Mouse (Mus musculus) urinary bladder, postnatal 25 days (tissue): Measurements from ENCODE around the gene Vps13c.
A peak's percentile ranks its signal among the peaks of the same experiment; 100 is the strongest.

Source experiments
- DNase-seq: peaks from one replicate; pipeline ENCODE4 v3.0.0; 2022; ENCODE audit warnings: low spot score

The Vps13c gene

GRCm38 (mm10) chr9:67831359-67832045 is 8.7 kb upstream of the Vps13c start:
- no peak for DNase-seq

DNA sequence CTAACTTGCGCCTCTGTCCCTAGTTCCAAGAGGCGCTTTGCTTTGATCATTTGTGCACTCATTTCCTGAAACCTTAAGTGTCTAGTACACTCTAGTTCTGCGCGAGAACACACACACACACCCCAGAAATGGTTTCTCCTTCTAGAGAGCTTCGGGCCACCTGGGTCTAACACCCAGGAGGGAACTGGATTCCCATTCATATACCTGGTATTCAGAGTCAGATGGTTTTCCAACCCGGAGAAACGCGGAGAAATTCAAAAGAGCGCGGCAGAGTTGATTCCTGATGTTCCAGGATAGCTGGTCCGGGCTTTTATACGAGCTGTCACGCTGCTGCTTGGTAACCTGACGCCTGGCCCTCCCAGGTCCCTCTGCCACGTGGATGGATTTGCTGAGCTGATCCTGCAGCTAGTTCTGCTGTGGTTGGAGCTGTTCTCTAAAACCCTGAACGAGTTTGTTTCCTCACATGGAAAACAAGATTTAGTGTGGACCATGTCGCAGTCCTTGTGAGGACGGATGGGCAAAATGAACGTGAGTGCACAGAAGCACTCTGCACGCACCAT is 8.1 kb upstream of the Vps13c start, which contains the start of gene C2cd4a:
TSS of gene C2cd4a (minus strand) at position 285 of the 560 bp plus-strand sequence.
- no peak for DNase-seq

GRCm38 (mm10) chr9:67834535-67834934 is 5.7 kb upstream of the Vps13c start:
- DNase-seq = no peak

DNA sequence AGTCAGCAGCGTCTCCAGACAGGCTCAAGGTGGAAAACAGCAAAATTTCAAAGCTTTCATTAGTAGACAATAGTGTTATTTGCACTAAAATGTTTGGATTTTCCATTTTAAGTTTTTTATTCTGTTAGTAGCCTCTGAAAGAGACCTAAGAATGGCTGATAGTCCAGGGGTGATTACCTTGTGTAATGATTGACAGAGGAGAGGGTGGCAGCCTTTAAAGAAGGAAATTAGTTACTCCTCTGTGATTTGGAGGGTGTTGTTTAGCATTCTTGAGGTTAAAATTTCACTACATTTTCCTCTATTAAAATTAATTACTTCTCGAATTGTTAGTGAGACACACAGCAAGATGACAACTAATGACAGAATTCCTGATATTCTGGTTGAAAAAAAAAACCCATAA is 2.9 kb upstream of the Vps13c start:
- no peak for DNase-seq

- no peak for DNase-seq
These were observed 2.6 kb downstream of the Vps13c start for GRCm38 (mm10) chr9:67842797-67843196.

DNA sequence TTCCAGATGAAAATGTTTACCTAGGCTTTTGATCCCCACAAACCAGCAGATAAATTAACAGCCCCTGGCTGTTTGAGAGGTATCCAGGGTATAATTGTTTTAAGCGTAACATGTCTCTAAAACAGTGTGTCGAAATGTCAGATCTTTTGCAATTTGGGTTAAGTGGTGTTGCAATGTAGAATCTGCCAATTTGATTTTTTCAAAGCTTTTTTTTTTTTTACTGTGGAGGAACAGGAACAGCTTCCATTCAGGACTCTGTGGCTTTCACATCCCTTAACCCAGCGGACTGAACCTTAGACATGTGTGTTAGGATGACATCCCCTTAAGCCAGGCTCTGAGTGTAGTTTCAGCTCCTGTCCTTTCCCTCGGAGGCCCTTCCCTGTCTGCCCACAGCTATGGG is 4.8 kb downstream of the Vps13c start:
- no peak for DNase-seq

GRCm38 (mm10) chr9:67845648-67846047 is 5.5 kb downstream of the Vps13c start:
- DNase-seq = no peak

GRCm38 (mm10) chr9:67846089-67846488 is 5.9 kb downstream of the Vps13c start:
- no peak for DNase-seq

DNA sequence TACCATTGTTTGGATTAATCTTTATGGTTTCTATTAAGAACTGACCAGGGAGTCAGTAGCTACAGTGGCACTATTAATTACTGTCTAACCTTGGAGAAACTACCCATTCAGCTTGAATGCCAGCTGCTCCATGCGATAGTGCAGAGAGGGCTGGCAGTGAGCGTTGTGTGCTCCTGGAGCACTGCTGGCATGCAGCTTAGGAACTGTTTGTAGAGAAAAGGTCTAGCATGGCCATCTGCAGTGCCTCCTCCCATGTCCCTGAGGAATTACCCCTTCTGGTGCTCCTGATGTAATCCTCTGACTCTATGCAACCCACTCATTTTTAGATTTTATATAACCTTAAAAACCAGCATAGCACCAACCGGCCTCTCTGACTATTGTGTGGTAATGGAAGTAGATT is 7.4 kb downstream of the Vps13c start:
- DNase-seq = no peak

DNA sequence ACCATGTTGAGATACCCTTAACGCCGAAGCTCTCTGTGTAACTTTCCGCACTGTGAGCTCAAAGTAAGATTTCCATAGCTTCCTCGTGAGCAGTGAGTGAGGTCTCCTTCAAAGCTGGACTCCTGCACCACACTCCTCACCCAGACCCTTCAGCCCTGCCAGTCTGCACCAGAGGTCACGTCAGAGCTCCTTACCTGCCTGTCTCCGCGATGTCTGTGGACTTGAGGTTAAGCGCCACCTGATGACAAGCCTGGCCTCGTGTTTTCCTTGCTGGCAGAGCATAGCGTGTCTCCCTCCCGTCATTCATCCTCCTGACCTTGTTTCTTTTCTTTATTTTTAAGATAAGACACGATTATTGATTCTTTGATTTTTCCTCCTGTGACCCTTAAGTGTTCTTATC is 9.2 kb downstream of the Vps13c start:
- no peak for DNase-seq

DNA sequence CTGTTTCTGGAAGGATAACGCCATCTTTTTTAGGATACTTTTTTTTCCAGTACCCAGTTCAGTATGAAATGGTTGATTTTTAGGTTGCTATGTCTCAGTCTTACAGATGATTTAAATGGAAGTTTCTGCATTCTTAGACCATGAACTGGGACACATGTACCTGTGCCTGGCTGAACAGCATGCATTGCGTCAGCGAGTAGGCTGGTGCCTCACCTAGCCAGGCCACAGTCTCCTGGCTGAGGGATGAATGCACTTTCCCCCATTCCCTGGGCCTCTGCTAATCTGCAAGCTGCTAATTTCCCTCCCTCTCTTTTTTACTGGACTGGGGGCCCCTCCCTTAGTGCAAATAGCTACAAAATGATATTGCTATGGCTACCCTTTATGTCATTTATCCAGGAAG is 9.7 kb downstream of the Vps13c start:
- no peak for DNase-seq

GRCm38 (mm10) chr9:67851150-67851549 is 11.0 kb downstream of the Vps13c start:
- no peak for DNase-seq

DNA sequence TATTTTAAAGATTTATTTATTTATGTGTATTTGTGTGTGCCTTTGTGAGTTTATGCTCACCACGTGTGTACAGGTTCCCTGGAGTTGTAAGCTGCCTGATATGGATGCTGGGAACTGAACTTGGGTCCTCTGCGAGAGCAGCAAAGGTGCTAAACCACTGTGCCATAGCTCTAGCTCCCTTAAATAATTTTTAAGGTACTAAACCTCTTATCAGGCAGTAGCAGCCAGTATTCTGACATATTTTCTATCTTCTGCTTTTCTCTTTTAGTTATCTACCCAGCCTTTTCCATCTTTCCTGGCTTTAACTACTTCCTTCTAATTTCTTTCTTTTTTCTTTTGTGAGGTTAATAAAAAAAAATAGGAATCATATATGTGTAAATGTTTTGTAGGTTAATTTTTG is 20.1 kb downstream of the Vps13c start:
- no peak for DNase-seq

GRCm38 (mm10) chr9:67863332-67863731 is 23.1 kb downstream of the Vps13c start:
- no peak for DNase-seq

GRCm38 (mm10) chr9:67864011-67864410 is 23.8 kb downstream of the Vps13c start:
- DNase-seq = no peak

DNA sequence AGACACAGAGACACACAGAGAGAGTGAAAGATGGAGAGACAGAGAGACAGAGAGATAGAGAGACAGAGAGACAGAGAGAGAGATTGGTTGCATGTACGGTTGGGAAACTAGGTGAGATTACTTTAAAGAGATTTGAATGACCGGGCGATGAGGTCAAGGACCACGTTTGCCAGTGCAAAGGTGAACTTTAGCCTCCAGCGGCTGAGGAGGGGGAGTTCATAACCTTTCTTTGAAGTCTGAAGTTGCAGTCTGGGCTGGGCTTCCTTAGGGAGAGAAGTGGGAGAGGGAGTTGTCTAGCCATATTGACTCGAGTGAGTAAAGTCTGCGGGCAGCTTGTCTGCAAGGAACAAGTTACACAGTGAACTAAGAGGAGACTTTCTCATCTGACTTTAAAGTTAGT is 25.2 kb downstream of the Vps13c start:
- DNase-seq = no peak

- no peak for DNase-seq
These were observed 27.2 kb downstream of the Vps13c start for GRCm38 (mm10) chr9:67867411-67867810.

DNA sequence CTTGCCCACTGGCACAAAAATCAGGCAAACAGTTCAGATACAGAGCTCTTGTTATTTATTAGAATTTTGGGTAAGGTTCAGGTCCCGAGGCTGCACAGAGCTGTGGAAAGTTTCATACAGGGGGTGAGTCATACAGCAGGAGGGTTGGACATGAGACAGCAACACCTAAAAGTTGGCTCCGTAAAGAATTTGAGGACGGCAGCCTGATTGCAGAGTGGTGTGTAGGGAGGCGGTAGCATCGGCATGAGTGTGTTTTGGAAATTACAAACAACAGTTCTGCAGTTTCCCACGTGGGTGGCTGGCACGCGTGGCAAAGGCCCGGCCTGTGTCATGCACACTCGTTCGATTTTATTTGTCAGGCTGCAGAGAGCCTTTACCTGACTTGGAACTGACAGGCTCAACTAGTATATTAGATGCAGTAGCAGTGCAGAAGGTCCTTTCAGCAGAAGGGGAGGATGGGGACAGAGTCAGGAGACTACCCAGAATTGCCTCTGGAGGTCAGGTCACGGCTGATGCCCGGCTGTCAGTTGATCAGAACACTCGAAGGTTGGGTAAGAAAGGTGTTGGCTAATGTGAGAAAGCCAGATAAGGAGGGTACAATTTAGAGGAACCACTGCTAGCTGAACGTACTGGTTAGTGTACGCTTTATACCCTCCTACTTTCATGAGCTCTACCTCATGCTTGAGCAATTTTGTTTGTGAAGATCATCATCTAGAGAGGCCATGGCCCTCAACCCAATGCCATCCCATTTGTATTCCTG is 29.7 kb downstream of the Vps13c start:
- no peak for DNase-seq

DNA sequence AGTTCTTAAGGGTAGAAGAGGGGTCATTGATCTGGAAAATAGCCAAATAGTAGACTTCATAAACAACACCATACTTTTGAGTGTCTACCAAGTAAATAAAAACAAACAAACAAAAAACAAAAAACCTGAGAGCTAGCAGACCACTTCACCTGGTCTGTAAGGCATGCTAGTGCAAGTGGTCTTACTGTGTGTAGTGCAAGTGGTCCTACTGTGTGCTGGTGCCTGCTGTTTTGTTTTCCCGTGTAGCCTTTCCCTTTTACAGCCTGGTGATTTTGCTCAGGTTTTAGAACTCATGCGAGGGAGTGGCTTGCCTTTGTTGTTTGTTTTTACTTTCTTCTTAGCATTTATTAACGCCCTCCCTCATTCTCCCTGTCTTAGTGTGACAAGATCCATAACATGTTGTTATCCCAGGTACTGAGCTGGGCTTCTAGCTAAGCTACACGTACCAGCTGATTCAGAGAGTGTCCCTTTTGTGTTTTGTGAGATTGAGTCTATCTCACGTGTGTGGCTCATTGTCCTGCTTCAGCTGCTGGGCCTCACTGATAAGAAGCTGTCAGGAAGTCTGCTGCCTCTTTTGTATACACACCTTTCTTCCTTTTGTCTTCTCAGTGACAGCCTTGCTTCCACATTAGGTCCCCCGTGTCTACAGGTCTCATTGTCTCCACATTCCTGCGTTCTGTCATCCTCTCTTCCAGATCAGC is 34.5 kb downstream of the Vps13c start:
- DNase-seq = no peak

GRCm38 (mm10) chr9:67875337-67875736 is 35.1 kb downstream of the Vps13c start:
- no peak for DNase-seq

DNA sequence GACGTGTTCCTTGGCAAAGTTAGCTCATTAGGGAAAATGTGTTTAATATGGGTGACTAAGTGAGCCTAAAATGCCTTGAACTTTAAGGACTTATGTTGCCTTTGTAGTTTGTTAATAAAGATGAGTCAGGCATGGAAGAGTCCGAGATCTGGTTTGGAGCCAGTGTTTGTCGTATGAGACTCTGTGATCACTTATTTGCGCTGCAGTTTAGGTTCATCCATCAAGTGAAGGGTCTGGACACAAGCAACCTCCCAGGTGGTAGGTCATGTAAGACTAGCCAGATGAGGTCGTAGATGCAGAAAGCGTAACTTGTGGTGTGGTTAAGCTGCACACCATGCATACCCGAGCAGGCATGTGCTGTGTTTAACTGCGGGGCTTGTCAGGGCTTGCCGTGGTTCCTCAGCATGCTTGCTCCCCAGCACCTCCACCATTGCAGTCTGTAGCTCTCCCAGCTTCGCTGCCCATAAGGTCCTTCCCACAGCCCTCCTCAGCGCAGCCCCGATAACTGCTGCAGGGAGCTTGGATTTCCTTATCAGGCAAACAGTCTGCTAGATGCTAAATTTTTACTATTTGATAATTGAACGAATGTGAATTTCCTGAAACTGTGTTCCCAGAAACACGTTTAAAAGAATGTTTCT is 37.0 kb downstream of the Vps13c start:
- peak; percentile 22 for DNase-seq

- DNase-seq = no peak
These were observed 38.1 kb downstream of the Vps13c start for GRCm38 (mm10) chr9:67878197-67878769.
